In the genomic region with DNA sequence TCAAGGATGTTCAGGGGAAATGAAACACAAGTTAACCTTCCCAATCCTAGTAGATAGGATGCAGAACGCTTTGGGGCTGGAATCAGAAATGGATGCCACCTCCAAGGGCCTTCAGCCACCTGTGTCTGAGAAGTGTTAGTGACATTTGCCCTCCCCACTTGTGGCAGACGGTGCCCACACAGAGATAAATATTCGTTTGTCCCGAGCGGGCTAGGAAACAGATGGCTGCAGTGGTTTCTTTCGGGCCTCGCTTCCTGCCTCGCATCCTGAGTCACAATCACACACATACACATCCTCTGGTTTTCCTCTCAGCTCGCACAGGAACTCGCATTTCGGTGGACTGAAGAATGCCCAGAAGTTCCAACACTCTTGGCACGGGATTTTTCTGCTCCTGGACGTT, we compare ENCODE assay signal across 8 mouse cellular contexts. TPM values are rescaled to one million over a fixed set of nuclear protein-coding genes. Genes with fewer than 3 reads are reported as not detected.
DNase-seq lines count a peak whose midpoint lies in the region; ATAC-seq and TF ChIP-seq lines count a peak whose summit lies in the region.

No protein-coding gene starts in this region.

- TF ChIP-seq CTCF in thymus, adult 2 months (IDR thresholded peaks at IDR 0.05; ENCODE audit: borderline replicate concordance, control insufficient read depth, extremely low read depth, insufficient read depth, low read length, poor library complexity) = no peak
- no peak for TF ChIP-seq CTCF in hindbrain, postnatal 0 days (IDR thresholded peaks at IDR 0.05; ENCODE audit: low read depth)

- TF ChIP-seq POLR2A in thymus, adult 2 months (IDR thresholded peaks at IDR 0.05; ENCODE audit: control insufficient read depth, extremely low read depth, insufficient read depth, low read length, poor library complexity) = no peak

- WGBS in hindbrain, embryonic 11.5 days = 88% methylated on average over 13 of the region's 13 CpGs
- WGBS in hindbrain, embryonic 14.5 days = 88% methylated on average over 13 of the region's 13 CpGs
- WGBS in heart, embryonic 10.5 days = 60% methylated on average over 13 of the region's 13 CpGs
- WGBS in liver, embryonic 12.5 days (ENCODE audit: insufficient replicate concordance) = 17% methylated on average over 13 of the region's 13 CpGs
- 9% methylated on average over 13 of the region's 13 CpGs for WGBS in thymus, adult 2 months
- 85% methylated on average over 13 of the region's 13 CpGs for WGBS in hindbrain, postnatal 0 days

- H3K4me3 ChIP-seq in hindbrain, embryonic 11.5 days (ENCODE audit: low read depth, low read length) = no peak overlapping the region
- H3K4me3 ChIP-seq in hindbrain, embryonic 14.5 days (replicated peaks; ENCODE audit: low read length) = no peak overlapping the region
- no peak overlapping the region for H3K4me3 ChIP-seq in heart, embryonic 10.5 days
- H3K4me3 ChIP-seq in liver, embryonic 12.5 days = no peak overlapping the region
- H3K4me3 ChIP-seq in thymus, adult 2 months (ENCODE audit: control insufficient read depth, insufficient read depth, low read length) = peak overlapping the region; percentile 21
- H3K4me3 ChIP-seq in hindbrain, postnatal 0 days (ENCODE audit: low read length) = no peak overlapping the region

- H3K9me3 ChIP-seq in hindbrain, embryonic 11.5 days (ENCODE audit: control insufficient read depth, low read length) = no peaks in the 10 kb centered on the region
- H3K9me3 ChIP-seq in hindbrain, embryonic 14.5 days (ENCODE audit: control insufficient read depth, low read length) = no peaks in the 10 kb centered on the region
- no peaks in the 10 kb centered on the region for H3K9me3 ChIP-seq in heart, embryonic 10.5 days
- H3K9me3 ChIP-seq in liver, embryonic 12.5 days (replicated peaks) = no peaks in the 10 kb centered on the region
- H3K9me3 ChIP-seq in hindbrain, postnatal 0 days (ENCODE audit: low read length) = no peaks in the 10 kb centered on the region

- no peak for ATAC-seq in hindbrain, embryonic 11.5 days (ENCODE audit: low FRiP score)
- ATAC-seq in hindbrain, embryonic 14.5 days (ENCODE audit: low FRiP score) = no peak
- ATAC-seq in liver, embryonic 12.5 days = no peak
- ATAC-seq in hindbrain, postnatal 0 days = no peak

- H3K27me3 ChIP-seq in hindbrain, embryonic 11.5 days (ENCODE audit: control insufficient read depth, insufficient read depth, low read length) = no peaks in the 10 kb centered on the region
- H3K27me3 ChIP-seq in hindbrain, embryonic 14.5 days (ENCODE audit: control insufficient read depth, insufficient read depth, low read length) = no peaks in the 10 kb centered on the region
- no peaks in the 10 kb centered on the region for H3K27me3 ChIP-seq in heart, embryonic 10.5 days (ENCODE audit: insufficient read depth, poor library complexity, severe bottlenecking)
- no peaks in the 10 kb centered on the region for H3K27me3 ChIP-seq in liver, embryonic 12.5 days (replicated peaks)
- H3K27me3 ChIP-seq in thymus, adult 2 months (ENCODE audit: control insufficient read depth, insufficient read depth, low read length) = no peaks in the 10 kb centered on the region
- no peaks in the 10 kb centered on the region for H3K27me3 ChIP-seq in hindbrain, postnatal 0 days (ENCODE audit: insufficient read depth, low read length)

- H3K4me2 ChIP-seq in hindbrain, embryonic 11.5 days (replicated peaks; ENCODE audit: low read depth, low read length) = no peak overlapping the region
- no peak overlapping the region for H3K4me2 ChIP-seq in hindbrain, embryonic 14.5 days (replicated peaks)
- peak overlapping the region; percentile 61 for H3K4me2 ChIP-seq in liver, embryonic 12.5 days
- no peak overlapping the region for H3K4me2 ChIP-seq in hindbrain, postnatal 0 days (ENCODE audit: low read depth, low read length)

- H3K4me1 ChIP-seq in hindbrain, embryonic 11.5 days (replicated peaks; ENCODE audit: control insufficient read depth, insufficient read depth, low read length) = peaks cover 7% of the 10 kb centered on the region; the same call in 1 of the 2 replicates
- peaks cover 14% of the 10 kb centered on the region; the same call in 1 of the 2 replicates for H3K4me1 ChIP-seq in hindbrain, embryonic 14.5 days (replicated peaks; ENCODE audit: control insufficient read depth, insufficient read depth, low read length)
- H3K4me1 ChIP-seq in heart, embryonic 10.5 days = peaks cover 35% of the 10 kb centered on the region
- peaks cover 42% of the 10 kb centered on the region for H3K4me1 ChIP-seq in liver, embryonic 12.5 days
- H3K4me1 ChIP-seq in thymus, adult 2 months (replicated peaks; ENCODE audit: control insufficient read depth, insufficient read depth, low read length) = peaks cover 23% of the 10 kb centered on the region
- H3K4me1 ChIP-seq in hindbrain, postnatal 0 days (ENCODE audit: insufficient read depth, low read length) = no peaks in the 10 kb centered on the region; the same call in none of the 2 replicates

- H3K27ac ChIP-seq in hindbrain, embryonic 11.5 days (ENCODE audit: low read depth, low read length) = 0 out of 2 replicates have a peak overlapping the region, but pooled peaks have one; percentile 36
- no peak overlapping the region for H3K27ac ChIP-seq in hindbrain, embryonic 14.5 days
- peak overlapping the region; percentile 89 for H3K27ac ChIP-seq in heart, embryonic 10.5 days
- peak overlapping the region; percentile 83 for H3K27ac ChIP-seq in liver, embryonic 12.5 days
- peak overlapping the region; percentile 34 for H3K27ac ChIP-seq in thymus, adult 2 months (ENCODE audit: control insufficient read depth, insufficient read depth, low read length)
- H3K27ac ChIP-seq in hindbrain, postnatal 0 days = no peak overlapping the region

- no peak overlapping the region for H3K9ac ChIP-seq in hindbrain, embryonic 11.5 days (ENCODE audit: low read depth, low read length)
- no peak overlapping the region for H3K9ac ChIP-seq in hindbrain, embryonic 14.5 days
- H3K9ac ChIP-seq in liver, embryonic 12.5 days = no peak overlapping the region
- no peak overlapping the region for H3K9ac ChIP-seq in hindbrain, postnatal 0 days (replicated peaks; ENCODE audit: low read length)

- H3K36me3 ChIP-seq in hindbrain, embryonic 11.5 days (ENCODE audit: control insufficient read depth, insufficient read depth, low read length) = no peaks in the 10 kb centered on the region
- H3K36me3 ChIP-seq in hindbrain, embryonic 14.5 days (replicated peaks; ENCODE audit: control insufficient read depth, insufficient read depth) = no peaks in the 10 kb centered on the region
- no peaks in the 10 kb centered on the region for H3K36me3 ChIP-seq in heart, embryonic 10.5 days
- no peaks in the 10 kb centered on the region for H3K36me3 ChIP-seq in liver, embryonic 12.5 days
- H3K36me3 ChIP-seq in thymus, adult 2 months (ENCODE audit: control insufficient read depth, insufficient read depth, low read length) = no peaks in the 10 kb centered on the region
- H3K36me3 ChIP-seq in hindbrain, postnatal 0 days (ENCODE audit: insufficient read depth, low read length) = no peaks in the 10 kb centered on the region

- no peak for DNase-seq in hindbrain, embryonic 11.5 days (ENCODE audit: low spot score)
- no peak for DNase-seq in hindbrain, embryonic 14.5 days (ENCODE audit: low spot score)
- no peak for DNase-seq in heart, embryonic 10.5 days (ENCODE audit: low spot score)
- peak; percentile 54 for DNase-seq in thymus, adult 2 months
- DNase-seq in right cerebral cortex, adult 2 months (ENCODE audit: low spot score in 2 of 2) = no peak
- no peak for DNase-seq in frontal cortex, postnatal 36 days (ENCODE audit: low spot score in 2 of 2)
- no peak for DNase-seq in hindbrain, postnatal 0 days (ENCODE audit: low spot score)

RNA-seq across cellular contexts. Expression of a gene that starts 13.5 kb away (rescaled TPM):
- polyA plus RNA-seq in hindbrain, embryonic 11.5 days (2014; fragmentation: Nextera tagmentation; extraction: Ambion mirVana) = 0.31 and 0.42 TPM in 2 replicates
- polyA plus RNA-seq in hindbrain, embryonic 14.5 days (2014; fragmentation: Nextera tagmentation; extraction: Ambion mirVana) = 0.10 and 0.40 TPM in 2 replicates
- 0.73 and 1.4 TPM in 2 replicates for polyA plus RNA-seq in heart, embryonic 10.5 days (2016; fragmentation: Nextera tagmentation; extraction: Ambion mirVana)
- 0.12 TPM in 2 replicates for polyA plus RNA-seq in liver, embryonic 12.5 days (2016; fragmentation: Nextera tagmentation; extraction: Ambion mirVana)
- 0.15 and 0.19 TPM in 2 replicates for polyA plus RNA-seq in thymus, adult 2 months (2012; rRNA removed)
- total RNA-seq in hindbrain, postnatal 0 days (2014; rRNA removed) = 0.10 and 0.97 TPM in 2 replicates
- 0.39 and 0.68 TPM in 2 replicates for polyA plus RNA-seq in hindbrain, postnatal 0 days (2015; fragmentation: Nextera tagmentation; extraction: Ambion mirVana)

Comparison
In these comparisons a context has a peak if more than half of its experiments do, and no peak if none do; other contexts are left out.
1. H3K27ac ChIP-seq: peak in hindbrain, embryonic 11.5 days (single experiment), heart, embryonic 10.5 days (single experiment), liver, embryonic 12.5 days (single experiment) and thymus, adult 2 months (single experiment); none in hindbrain, embryonic 14.5 days (single experiment) and hindbrain, postnatal 0 days (single experiment).